22 mouse cellular contexts compared by ENCODE assay signal in genomic region chr7:88959332-88960124, GRCm38 (mm10).
DNase-seq lines count a peak whose midpoint lies in the region; ATAC-seq and TF ChIP-seq lines count a peak whose summit lies in the region.
"Had no signal": no experiment of that assay in that cellular context is flagged by ENCODE, and none has a peak within 500 bp of the region (broad histone marks: within the 10 kb centered on the region; RNA-seq: fewer than 3 reads in every experiment).

No protein-coding gene starts in this region.

- H3K9ac ChIP-seq in limb, embryonic 13.5 days: no peak overlapping the region
- no peak overlapping the region for H3K9ac ChIP-seq in lung, postnatal 0 days (replicated peaks; ENCODE audit: low read depth)
- no peak overlapping the region for H3K9ac ChIP-seq in embryonic facial prominence, embryonic 15.5 days
- H3K9ac ChIP-seq in limb, embryonic 14.5 days (ENCODE audit: low read depth, low read length, severe bottlenecking): no peak overlapping the region
- H3K9ac ChIP-seq: embryonic facial prominence, embryonic 13.5 days; heart, embryonic 12.5 days; hindbrain, embryonic 12.5 days had no signal

- no peak overlapping the region for H3K4me2 ChIP-seq in limb, embryonic 13.5 days (replicated peaks)
- H3K4me2 ChIP-seq in lung, postnatal 0 days (replicated peaks; ENCODE audit: low read depth, low read length): no peak overlapping the region
- no peak overlapping the region for H3K4me2 ChIP-seq in embryonic facial prominence, embryonic 15.5 days (replicated peaks)
- no peak overlapping the region for H3K4me2 ChIP-seq in limb, embryonic 14.5 days (replicated peaks; ENCODE audit: low read depth, low read length, severe bottlenecking)
- H3K4me2 ChIP-seq: embryonic facial prominence, embryonic 13.5 days; heart, embryonic 12.5 days; hindbrain, embryonic 12.5 days had no signal

- no peaks in the 10 kb centered on the region for H3K36me3 ChIP-seq in limb, embryonic 13.5 days
- H3K36me3 ChIP-seq in limb, embryonic 10.5 days: no peaks in the 10 kb centered on the region
- no peaks in the 10 kb centered on the region for H3K36me3 ChIP-seq in lung, postnatal 0 days (ENCODE audit: insufficient read depth, low read length)
- H3K36me3 ChIP-seq in embryonic facial prominence, embryonic 15.5 days: no peaks in the 10 kb centered on the region
- no peaks in the 10 kb centered on the region for H3K36me3 ChIP-seq in limb, embryonic 14.5 days (ENCODE audit: control insufficient read depth, insufficient read depth, low read length)
- H3K36me3 ChIP-seq: embryonic facial prominence, embryonic 13.5 days; forebrain, embryonic 10.5 days; G1E; heart, embryonic 12.5 days; hindbrain, embryonic 12.5 days had no signal

- no peak for TF ChIP-seq EP300 in lung, postnatal 0 days (IDR thresholded peaks at IDR 0.05)

- no peak for TF ChIP-seq CTCF in lung, postnatal 0 days (IDR thresholded peaks at IDR 0.05)
- no peak for TF ChIP-seq CTCF in lung, adult 2 months (IDR thresholded peaks at IDR 0.05; ENCODE audit: insufficient read depth, low read length)

- ATAC-seq in limb, embryonic 13.5 days (ENCODE audit: low FRiP score, low read depth): peak; percentile 65
- no peak for ATAC-seq in lung, postnatal 0 days
- no peak for ATAC-seq in embryonic facial prominence, embryonic 15.5 days (ENCODE audit: insufficient number of reproducible peaks, low FRiP score, low TSS enrichment, low read depth)
- peak; percentile 72 for ATAC-seq in limb, embryonic 14.5 days (ENCODE audit: low FRiP score, low read depth)
- ATAC-seq in CD4-positive, CD25-positive, alpha-beta regulatory T cell, adult 4 months: no peak
- ATAC-seq: forebrain, embryonic 14.5 days had no signal

- no peak overlapping the region for H3K4me3 ChIP-seq in limb, embryonic 13.5 days
- H3K4me3 ChIP-seq in limb, embryonic 10.5 days: no peak overlapping the region
- no peak overlapping the region for H3K4me3 ChIP-seq in lung, postnatal 0 days (ENCODE audit: low read depth, low read length)
- H3K4me3 ChIP-seq in lung, adult 2 months (replicated peaks; ENCODE audit: extremely low read depth, low read depth, low read length): no peak overlapping the region
- no peak overlapping the region for H3K4me3 ChIP-seq in embryonic facial prominence, embryonic 15.5 days (replicated peaks)
- H3K4me3 ChIP-seq in limb, embryonic 14.5 days (replicated peaks; ENCODE audit: low read length): no peak overlapping the region
- H3K4me3 ChIP-seq: embryonic facial prominence, embryonic 13.5 days; erythroblast, embryonic 14.5 days; forebrain, embryonic 10.5 days; gastrocnemius, adult 2 months; heart, embryonic 12.5 days; hindbrain, embryonic 12.5 days had no signal

- no peaks in the 10 kb centered on the region for H3K9me3 ChIP-seq in limb, embryonic 13.5 days
- H3K9me3 ChIP-seq in limb, embryonic 10.5 days (replicated peaks): no peaks in the 10 kb centered on the region
- no peaks in the 10 kb centered on the region for H3K9me3 ChIP-seq in lung, postnatal 0 days (ENCODE audit: low read length)
- no peaks in the 10 kb centered on the region for H3K9me3 ChIP-seq in embryonic facial prominence, embryonic 15.5 days (replicated peaks)
- no peaks in the 10 kb centered on the region for H3K9me3 ChIP-seq in limb, embryonic 14.5 days (ENCODE audit: control insufficient read depth, low read length)
- H3K9me3 ChIP-seq: embryonic facial prominence, embryonic 13.5 days; forebrain, embryonic 10.5 days; G1E; heart, embryonic 12.5 days; hindbrain, embryonic 12.5 days had no signal

- H3K27ac ChIP-seq in limb, embryonic 13.5 days: no peak overlapping the region
- H3K27ac ChIP-seq in limb, embryonic 10.5 days: no peak overlapping the region
- H3K27ac ChIP-seq in lung, postnatal 0 days (ENCODE audit: low read length): no peak overlapping the region
- H3K27ac ChIP-seq in embryonic facial prominence, embryonic 15.5 days (replicated peaks): 0 out of 2 replicates have a peak overlapping the region, but pooled peaks have one; percentile 17
- 0 out of 2 replicates have a peak overlapping the region, but pooled peaks have one; percentile 34 for H3K27ac ChIP-seq in limb, embryonic 14.5 days (replicated peaks; ENCODE audit: low read depth, low read length)
- H3K27ac ChIP-seq: embryonic facial prominence, embryonic 13.5 days; forebrain, embryonic 10.5 days; gastrocnemius, adult 2 months; hindbrain, embryonic 12.5 days had no signal

- 53% methylated on average over 6 of the region's 6 CpGs for WGBS in limb, embryonic 13.5 days
- 69% methylated on average over 6 of the region's 6 CpGs for WGBS in limb, embryonic 10.5 days
- WGBS in lung, postnatal 0 days: 27% methylated on average over 6 of the region's 6 CpGs
- WGBS in lung, adult 2 months: 38% methylated on average over 6 of the region's 6 CpGs
- WGBS in embryonic facial prominence, embryonic 15.5 days: 43% methylated on average over 6 of the region's 6 CpGs
- 52% methylated on average over 6 of the region's 6 CpGs for WGBS in limb, embryonic 14.5 days

- DNase-seq in limb, embryonic 10.5 days (ENCODE audit: low spot score): no peak
- peak; percentile 21 for DNase-seq in lung, postnatal 0 days (ENCODE audit: low spot score)
- no peak for DNase-seq in lung, adult 2 months
- peak; percentile 44 for DNase-seq in limb, embryonic 14.5 days (ENCODE audit: low spot score)
- DNase-seq in urinary bladder, adult 2 months (ENCODE audit: low spot score): no peak
- DNase-seq: adrenal gland, adult 8-10 months; adrenal gland, postnatal 36 days; cerebellum, adult 2 months; cerebellum, postnatal 10 days; gastrocnemius, adult 2 months; gastrocnemius, postnatal 25 days; heart, postnatal 4 days had no signal

- TF ChIP-seq POLR2A in lung, adult 2 months (IDR thresholded peaks at IDR 0.05; ENCODE audit: borderline replicate concordance, extremely low read depth, low read depth, low read length): no peak
- TF ChIP-seq POLR2A in limb, embryonic 14.5 days (IDR thresholded peaks at IDR 0.05; ENCODE audit: borderline replicate concordance, extremely low read depth, insufficient read depth, insufficient read length): no peak

- peaks cover 9% of the 10 kb centered on the region; the same call in 1 of the 2 replicates for H3K4me1 ChIP-seq in limb, embryonic 13.5 days
- H3K4me1 ChIP-seq in limb, embryonic 10.5 days: no peaks in the 10 kb centered on the region
- no peaks in the 10 kb centered on the region for H3K4me1 ChIP-seq in lung, postnatal 0 days (ENCODE audit: insufficient read depth, low read depth, low read length)
- H3K4me1 ChIP-seq in lung, adult 2 months (ENCODE audit: control insufficient read depth, insufficient read depth, low read length): no peaks in the 10 kb centered on the region; the same call in none of the 2 replicates
- H3K4me1 ChIP-seq in embryonic facial prominence, embryonic 15.5 days: peaks cover 6% of the 10 kb centered on the region; the same call in 1 of the 2 replicates
- H3K4me1 ChIP-seq in limb, embryonic 14.5 days (ENCODE audit: control insufficient read depth, insufficient read depth, low read length): no peaks in the 10 kb centered on the region
- H3K4me1 ChIP-seq: heart, embryonic 12.5 days; hindbrain, embryonic 12.5 days had no signal

- no peaks in the 10 kb centered on the region for H3K27me3 ChIP-seq in limb, embryonic 13.5 days
- no peaks in the 10 kb centered on the region for H3K27me3 ChIP-seq in limb, embryonic 10.5 days (ENCODE audit: low read depth, poor library complexity, severe bottlenecking)
- no peaks in the 10 kb centered on the region for H3K27me3 ChIP-seq in lung, postnatal 0 days (replicated peaks; ENCODE audit: insufficient read depth, low read length)
- no peaks in the 10 kb centered on the region for H3K27me3 ChIP-seq in embryonic facial prominence, embryonic 15.5 days
- H3K27me3 ChIP-seq in limb, embryonic 14.5 days (ENCODE audit: control insufficient read depth, insufficient read depth, low read length): no peaks in the 10 kb centered on the region
- H3K27me3 ChIP-seq: heart, embryonic 12.5 days; hindbrain, embryonic 12.5 days had no signal

Comparison
In these comparisons a context has a peak if more than half of its experiments do, and no peak if none do; other contexts are left out.
1. H3K27ac ChIP-seq: peak in embryonic facial prominence, embryonic 15.5 days (single experiment) and limb, embryonic 14.5 days (single experiment); none in limb, embryonic 13.5 days (single experiment), limb, embryonic 10.5 days (single experiment) and lung, postnatal 0 days (single experiment).
2. DNase-seq: peak in lung, postnatal 0 days (single experiment) and limb, embryonic 14.5 days (single experiment); none in limb, embryonic 10.5 days (single experiment), lung, adult 2 months (single experiment) and urinary bladder, adult 2 months (single experiment).
3. ATAC-seq: peak in limb, embryonic 13.5 days (single experiment) and limb, embryonic 14.5 days (single experiment); none in lung, postnatal 0 days (single experiment), embryonic facial prominence, embryonic 15.5 days (single experiment) and CD4-positive, CD25-positive, alpha-beta regulatory T cell, adult 4 months (single experiment).